Mouse (Mus musculus) left cerebral cortex, adult 2 months (tissue): ENCODE results near the gene Grid2. TPM values are rescaled to one million over a fixed set of nuclear protein-coding genes. Genes with fewer than 3 reads are reported as not detected.

ENCODE experiments used
- DNase-seq, 2 experiments: peaks; one replicate each; pipeline ENCODE4 v3.0.0; 2021 to 2022; ENCODE audit warnings: low spot score in 2 of 2, mixed read lengths in 1 of 2; ENCODE audit errors: extremely low spot score in 1 of 2
- H3K27ac ChIP-seq: fragments of 200-600 bp; 2 replicates; pipeline ENCODE4 v1.8.1; 2022
- H3K4me3 ChIP-seq: fragments of 200-600 bp; 2 replicates; pipeline ENCODE4 v1.8.1; 2022
- CTCF ChIP-seq: fragments of 200-600 bp; IDR thresholded peaks from 2 replicates; pipeline ENCODE4 v1.8.1; 2022; ENCODE audit warnings: antibody characterized with exemption, mild to moderate bottlenecking, moderate library complexity
- intact Hi-C: fragments of 180-260 bp; cut with DNase I; formaldehyde crosslinking; loops from one replicate; pipeline ENCODE4 v1.15.1; 2025
- total RNA-seq, 2 experiments: library from RNA; stranded (reverse); gene quantifications; 2 replicates each; pipeline ENCODE4 v1.2.3; 2021

The Grid2 gene
- total RNA-seq, 2 experiments from 2014 or later, result 18.6 to 18.8 TPM

DNA sequence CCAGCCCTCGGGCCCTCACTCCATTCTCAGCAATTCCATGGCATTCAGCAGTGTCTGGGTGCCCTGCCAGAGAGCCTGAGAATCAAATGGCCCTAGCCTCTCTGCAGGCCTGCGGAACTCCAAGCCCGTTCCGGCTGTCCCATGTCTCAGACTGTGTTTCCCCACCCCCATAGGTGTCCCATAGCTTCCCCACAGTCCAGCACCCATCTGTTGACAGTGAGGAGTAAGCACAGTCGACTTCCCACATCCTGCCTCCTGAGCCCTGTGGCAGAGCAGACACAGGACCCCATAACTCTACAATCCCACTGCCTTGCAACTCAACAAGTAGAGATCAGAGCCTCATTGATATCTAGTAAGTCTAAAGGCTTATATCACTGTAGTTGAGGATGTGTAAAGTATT is 1192.5 kb downstream of the Grid2 start:
- Histone ChIP-seq H3K4me3 (no peak overlapping the region), H3K27ac (no peak overlapping the region)
- intact Hi-C loops, result no loop called here
- TF ChIP-seq CTCF, result no peak
- DNase-seq, result no peak

DNA sequence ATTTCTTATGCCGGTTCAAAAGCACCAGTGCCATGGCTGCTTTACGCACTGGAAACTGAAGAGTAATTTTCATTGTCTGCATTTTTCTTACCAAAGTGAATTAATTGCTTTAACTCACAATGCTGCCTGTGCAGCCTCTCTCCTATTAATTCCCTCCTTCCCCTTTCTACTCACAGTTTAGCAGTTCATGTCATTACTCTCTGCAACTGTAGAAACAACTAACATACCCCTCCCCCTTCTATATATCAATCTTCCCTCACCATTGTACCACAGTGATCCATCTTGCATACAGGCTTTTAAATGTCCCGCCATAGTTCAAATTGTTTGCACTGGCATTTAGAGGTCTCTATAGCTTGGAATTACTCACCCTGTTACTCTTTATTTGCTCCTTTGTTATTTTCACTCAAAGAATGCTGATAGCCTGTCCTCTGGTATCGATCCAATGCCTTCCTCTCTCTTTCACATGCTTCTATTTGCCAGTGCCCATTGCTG is 1193.2 kb downstream of the Grid2 start:
- TF ChIP-seq CTCF, result no peak
- Histone ChIP-seq H3K4me3 (no peak overlapping the region), H3K27ac (no peak overlapping the region)
- no peak for DNase-seq
- intact Hi-C loops, result no loop called here

DNA sequence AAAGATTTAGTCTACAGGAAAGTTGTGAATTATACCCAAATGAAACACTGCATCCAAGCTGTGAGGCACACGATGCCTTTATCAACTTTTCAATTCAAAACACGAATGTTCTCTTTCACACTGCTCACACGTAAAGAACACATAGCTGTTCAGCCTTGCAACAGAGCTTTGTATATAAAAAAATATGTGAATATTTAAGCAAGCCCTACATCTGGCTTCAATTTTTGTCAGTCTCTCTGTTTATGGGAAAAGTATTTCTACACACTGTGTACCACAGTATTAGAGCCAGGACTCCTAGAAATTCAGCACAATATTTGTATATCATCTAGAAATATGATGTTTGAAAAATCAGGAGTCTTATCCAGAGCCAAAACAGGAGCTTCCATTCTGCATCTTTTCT is 1195.1 kb downstream of the Grid2 start:
- no peak for DNase-seq
- Histone ChIP-seq H3K4me3 (no peak overlapping the region), H3K27ac (no peak overlapping the region)
- intact Hi-C loops, result no loop called here
- TF ChIP-seq CTCF, result no peak

DNA sequence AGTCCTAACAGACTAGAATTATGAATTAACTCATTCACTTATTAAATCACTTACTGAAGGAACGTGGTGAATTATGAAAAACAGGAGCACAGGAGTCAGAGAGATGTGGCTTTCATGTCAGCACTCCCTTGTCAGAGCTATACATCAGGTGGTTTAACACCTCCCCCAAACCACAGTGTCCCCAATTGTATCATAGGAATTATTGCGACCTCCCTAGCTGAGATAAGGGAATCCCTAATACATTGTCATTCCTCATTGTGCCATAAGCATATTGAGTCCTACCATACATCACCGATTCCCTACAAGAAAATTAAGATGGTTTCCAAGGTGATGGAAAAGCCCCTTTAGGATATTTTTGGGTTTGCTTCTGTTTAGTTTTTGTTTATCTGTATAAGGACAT is 1224.2 kb downstream of the Grid2 start:
- Histone ChIP-seq H3K4me3 (no peak overlapping the region), H3K27ac (no peak overlapping the region)
- DNase-seq, result no peak
- intact Hi-C loops, result no loop called here
- TF ChIP-seq CTCF, result no peak

DNA sequence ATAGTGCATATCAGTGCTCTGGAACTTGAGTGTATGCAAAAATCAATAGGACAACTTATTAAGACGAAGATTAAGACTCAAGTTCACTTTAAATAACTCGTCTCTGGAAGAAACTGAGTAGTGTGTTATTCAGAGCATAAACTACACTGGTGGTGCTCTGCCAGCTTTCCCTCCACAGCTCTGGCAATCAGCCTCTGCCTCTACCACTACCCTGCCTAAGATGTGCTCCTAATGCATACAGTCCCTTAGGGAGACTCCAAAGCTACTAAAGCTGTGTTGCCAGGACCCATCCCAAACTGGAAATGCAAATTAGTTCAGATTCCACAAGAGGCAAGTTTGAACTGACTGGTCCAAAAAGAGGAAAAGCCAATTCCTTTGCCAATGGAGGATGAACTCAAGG is 1224.9 kb downstream of the Grid2 start:
- no peak for TF ChIP-seq CTCF
- intact Hi-C loops, result no loop called here
- DNase-seq, result no peak
- H3K4me3 ChIP-seq, result no peak overlapping the region
- H3K27ac ChIP-seq, result no peak overlapping the region

DNA sequence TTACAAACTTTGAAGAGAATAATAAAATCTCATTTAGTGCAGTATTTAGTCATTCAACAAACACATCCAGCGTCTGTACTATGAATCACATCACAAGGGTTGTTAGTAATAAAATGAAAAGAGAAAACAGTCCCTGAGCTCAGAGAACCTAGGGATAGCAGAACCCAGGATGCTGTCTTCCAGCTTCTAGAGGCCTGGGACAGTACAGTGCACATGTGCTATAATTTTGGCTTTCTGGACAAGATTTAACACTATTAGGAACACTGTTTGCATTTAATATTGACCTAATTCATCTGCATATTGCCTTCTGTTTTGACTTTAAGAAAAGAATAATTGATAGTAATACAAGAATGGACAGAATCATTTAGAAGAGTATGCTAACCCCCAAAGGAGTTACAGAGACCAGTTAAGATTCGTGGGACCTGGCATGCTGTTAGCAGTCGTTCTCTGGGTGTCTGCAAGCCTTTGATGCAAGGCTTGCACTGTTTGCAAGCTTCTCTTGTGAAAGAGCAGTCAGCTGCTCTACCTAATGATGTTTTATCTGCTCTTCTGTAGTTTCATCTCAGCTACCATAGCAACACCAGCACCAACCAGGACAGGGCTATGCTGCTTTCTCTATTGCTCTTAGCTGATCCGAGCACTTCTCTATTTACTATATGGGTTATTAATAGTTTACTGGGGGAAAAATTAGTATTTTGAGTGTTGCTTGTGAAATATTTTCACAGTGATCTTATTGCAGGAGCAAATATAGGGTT is 1234.8 kb downstream of the Grid2 start:
- TF ChIP-seq CTCF, result no peak
- intact Hi-C loops, result no loop called here
- H3K4me3 ChIP-seq, result no peak overlapping the region
- H3K27ac ChIP-seq, result no peak overlapping the region
- peak in 1 of 2 experiments; percentile 13 for DNase-seq

DNA sequence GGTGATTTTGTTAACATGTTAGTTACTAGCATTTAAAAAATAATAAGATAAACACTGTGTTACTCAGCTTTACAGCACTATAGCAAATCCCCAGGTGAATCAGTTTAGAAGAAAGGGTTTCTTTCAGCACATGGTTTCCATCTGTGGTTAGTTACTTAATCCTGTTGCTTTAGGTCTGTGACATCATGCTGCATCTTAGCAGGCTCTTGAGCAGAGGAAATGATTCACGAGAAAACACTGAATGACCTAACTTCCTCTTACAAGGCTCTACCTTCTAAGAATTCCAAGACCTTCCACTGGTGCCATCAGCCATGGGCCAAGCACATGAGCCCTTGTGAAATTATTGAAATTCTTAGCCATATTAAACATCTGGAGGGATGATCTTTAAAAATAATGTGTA is 1248.7 kb downstream of the Grid2 start:
- TF ChIP-seq CTCF, result no peak

DNA sequence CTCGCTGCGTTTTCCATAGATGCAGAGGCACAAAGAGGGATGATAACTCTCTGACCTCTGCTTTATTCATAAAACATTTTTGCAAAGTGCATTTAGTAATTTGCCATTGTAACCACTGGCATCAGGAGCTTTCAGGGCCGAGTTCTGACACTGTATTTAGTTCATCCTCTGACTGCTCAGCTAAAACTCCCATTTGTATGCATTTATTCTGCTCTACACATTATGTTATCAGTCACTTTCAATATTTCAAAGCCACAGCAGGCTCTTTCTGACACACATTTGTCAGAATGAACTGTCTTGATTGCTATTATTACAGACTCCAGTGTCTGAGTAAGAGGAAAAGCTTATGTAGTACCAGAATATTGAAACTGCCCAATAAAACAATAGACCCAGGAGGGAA is 1286.5 kb downstream of the Grid2 start:
- intact Hi-C loops, result no loop called here
- Histone ChIP-seq H3K27ac (no peak overlapping the region), H3K4me3 (no peak overlapping the region)
- DNase-seq, result no peak
- no peak for TF ChIP-seq CTCF

More for the DNA sequence above, 1248.7 kb downstream of the Grid2 start:
- intact Hi-C loops, result no loop called here
- Histone ChIP-seq H3K4me3 (no peak overlapping the region), H3K27ac (no peak overlapping the region)
- no peak for DNase-seq

DNA sequence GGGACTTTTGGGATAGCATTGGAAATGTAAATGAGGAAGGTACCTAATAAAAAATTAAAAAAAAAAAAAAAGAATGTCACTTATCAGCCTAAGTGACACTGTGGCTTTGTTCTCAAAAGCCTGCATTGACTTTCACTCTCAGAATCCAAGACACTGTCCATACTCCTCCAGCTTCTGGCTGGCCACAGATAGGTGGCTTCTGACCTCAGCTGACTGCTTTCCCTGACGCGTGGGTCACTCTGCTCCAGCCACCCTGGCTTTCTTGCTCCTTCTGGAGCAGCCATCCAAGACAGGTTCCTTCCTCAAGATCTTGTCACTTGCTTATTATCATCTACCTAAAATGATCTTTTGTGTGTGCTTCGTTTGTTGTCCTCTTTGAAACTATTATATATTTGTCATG is 1298.0 kb downstream of the Grid2 start:
- H3K27ac ChIP-seq, result no peak overlapping the region
- intact Hi-C loops, result no loop called here
- DNase-seq, result no peak
- H3K4me3 ChIP-seq, result no peak overlapping the region
- TF ChIP-seq CTCF, result no peak

DNA sequence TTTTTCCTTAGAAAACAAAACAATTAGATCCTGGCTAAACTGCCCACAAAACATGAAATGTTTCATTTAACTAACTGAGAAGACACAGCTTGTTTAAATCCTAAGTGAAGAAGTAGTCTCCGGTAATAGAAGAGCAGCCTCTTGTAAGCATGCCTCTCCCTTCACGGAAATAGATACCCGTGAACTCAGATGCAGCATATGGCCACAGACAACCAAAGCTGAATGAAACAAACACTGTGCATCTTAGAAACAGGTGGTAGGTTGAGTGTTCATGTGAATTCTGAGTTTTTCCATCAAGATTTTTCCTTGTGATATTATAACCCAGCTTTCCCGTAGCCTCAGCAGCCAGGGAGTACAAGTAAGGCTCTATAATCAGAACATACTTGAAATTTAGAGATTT is 1299.5 kb downstream of the Grid2 start:
- no peak for TF ChIP-seq CTCF
- peak in 1 of 2 experiments; percentile 14 for DNase-seq
- intact Hi-C loops, result no loop called here
- no peak overlapping the region for H3K4me3 ChIP-seq
- H3K27ac ChIP-seq, result no peak overlapping the region

DNA sequence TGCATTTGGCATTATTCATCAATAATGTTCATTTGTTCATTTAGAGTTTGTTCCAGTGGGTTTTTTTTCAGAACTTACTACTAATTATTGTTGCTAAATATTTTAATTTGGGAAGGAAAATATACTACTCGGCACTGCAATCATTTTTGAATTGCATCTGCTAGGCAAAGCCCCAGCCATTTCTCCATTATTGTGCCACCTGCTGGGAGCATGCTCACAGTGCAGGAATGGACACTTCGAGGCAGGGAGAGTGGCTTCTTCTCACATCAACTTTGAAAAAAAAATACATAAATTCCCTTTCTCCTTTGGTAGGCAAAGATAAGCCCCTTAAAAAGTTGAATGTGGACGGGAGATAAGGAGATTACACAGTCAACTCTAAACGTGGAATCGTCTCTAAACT is 1312.9 kb downstream of the Grid2 start:
- intact Hi-C loops, result loop anchor here (5.0 kb wide), 1 partner anchor 166 kb away; no protein-coding TSS in a partner anchor
- no peak overlapping the region for H3K27ac ChIP-seq
- peak; percentile 27 to 67 for DNase-seq
- peak; percentile 83 for TF ChIP-seq CTCF
- H3K4me3 ChIP-seq, result no peak overlapping the region

DNA sequence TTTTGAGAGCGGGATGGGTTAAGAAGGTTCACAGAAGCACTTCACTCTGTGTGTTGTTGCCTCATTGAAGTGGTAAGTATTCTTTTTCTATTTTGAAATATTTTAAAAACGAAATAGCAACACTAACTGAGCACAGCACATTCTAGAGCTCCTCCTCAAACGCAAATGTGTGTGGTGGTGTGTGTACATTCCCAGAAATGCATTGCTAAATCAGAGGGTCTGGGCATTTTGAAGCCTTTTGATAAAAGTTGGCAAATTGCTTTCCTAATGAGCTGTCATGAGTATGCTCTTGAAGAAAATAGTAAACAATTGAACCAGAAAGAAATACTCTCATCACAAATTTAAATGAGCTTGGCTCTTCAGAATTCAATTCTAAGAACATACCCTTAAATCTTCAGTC is 1325.7 kb downstream of the Grid2 start:
- TF ChIP-seq CTCF, result no peak
- Histone ChIP-seq H3K27ac (no peak overlapping the region), H3K4me3 (no peak overlapping the region)
- intact Hi-C loops, result no loop called here
- no peak for DNase-seq

DNA sequence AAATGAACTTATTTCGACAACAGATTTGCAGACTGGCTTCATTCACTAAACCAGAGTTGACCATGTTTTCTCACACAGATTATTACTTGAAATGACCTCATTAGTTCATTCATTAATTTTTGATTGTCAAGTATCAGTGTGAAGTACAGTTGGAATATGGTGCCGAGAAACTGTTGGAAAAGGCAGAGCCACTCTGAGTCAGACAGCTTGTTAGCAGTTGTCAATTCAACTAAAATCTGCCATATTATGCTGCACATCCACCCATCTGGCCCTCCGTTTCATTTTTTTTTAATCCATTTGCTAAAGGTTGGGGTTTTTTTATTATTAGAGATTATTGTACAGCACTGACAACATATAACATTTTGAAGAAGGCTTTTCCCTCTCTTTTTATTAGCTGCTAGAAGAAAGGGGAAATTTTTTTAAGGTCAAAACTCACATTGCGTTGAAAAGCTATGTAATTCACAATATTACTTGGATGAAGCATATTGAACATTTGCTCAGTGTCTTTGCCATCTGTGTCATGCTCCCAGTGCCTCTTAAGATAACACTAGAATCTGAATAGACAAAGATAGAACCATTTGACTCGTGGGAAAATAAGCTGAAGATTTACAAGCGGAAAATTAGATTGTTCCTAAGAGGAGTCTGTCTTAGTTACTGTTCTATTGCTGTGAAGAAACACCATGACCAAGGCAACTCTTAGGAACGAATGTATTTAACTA is 1333.0 kb downstream of the Grid2 start:
- intact Hi-C loops, result no loop called here
- H3K27ac ChIP-seq, result no peak overlapping the region
- DNase-seq, result no peak
- no peak overlapping the region for H3K4me3 ChIP-seq
- TF ChIP-seq CTCF, result no peak
